Mouse (Mus musculus): ENCODE results near the gene Arl4c. TPM values are rescaled to one million over a fixed set of nuclear protein-coding genes. Genes with fewer than 3 reads are reported as not detected.
"Not testable (repeated sequence)": the region's sequence is repeated elsewhere in the genome, so short reads cannot be mapped to it uniquely, and the experiment has no call there.

The Arl4c gene
- polyA plus RNA-seq, 1 experiment: 11.0 TPM

GRCm38 (mm10) chr1:88648742-88649141, 53.3 kb downstream of the Arl4c start:
- H3K36me3 ChIP-seq (replicated peaks; ENCODE audit: low read length): no peaks in the 10 kb centered on the region
- no peak for TF ChIP-seq GATA1 (IDR thresholded peaks at IDR 0.05; ENCODE audit: borderline replicate concordance, low read length)
- no peak for TF ChIP-seq FLI1 (IDR thresholded peaks at IDR 0.05; ENCODE audit: low read length)
- peaks cover 8% of the 10 kb centered on the region for H3K27me3 ChIP-seq (replicated peaks)
- H3K4me3 ChIP-seq (replicated peaks): no peak overlapping the region
- H3K9me3 ChIP-seq: no peaks in the 10 kb centered on the region
- peaks cover 39% of the 10 kb centered on the region for H3K4me1 ChIP-seq

DNA sequence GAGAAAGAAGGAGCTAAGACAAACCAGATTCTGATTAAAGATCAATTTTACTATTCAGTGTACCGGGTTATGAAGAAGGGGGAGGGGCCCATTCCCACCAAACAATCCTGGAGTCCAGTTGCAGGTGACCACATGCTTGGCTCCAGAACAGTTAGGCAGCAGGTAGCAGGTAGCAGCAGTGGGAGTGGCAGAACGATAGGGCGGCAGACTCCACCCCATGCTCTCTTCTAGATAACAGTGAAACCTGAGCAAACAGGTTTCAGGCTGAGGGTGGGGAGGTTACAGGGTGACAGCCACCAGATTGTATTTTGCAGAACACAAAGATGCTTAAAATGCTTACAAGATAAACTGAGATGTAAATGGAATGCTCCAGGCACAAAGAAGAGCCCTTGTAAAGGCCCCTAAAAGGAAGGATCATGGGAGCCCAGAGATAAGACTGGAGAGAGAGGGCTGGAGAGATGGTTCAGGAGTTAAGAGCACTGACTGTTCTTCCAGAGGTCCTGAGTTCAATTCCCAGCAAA, 56.4 kb downstream of the Arl4c start:
- Histone ChIP-seq H3K4me3 (replicated peaks) (no peak overlapping the region), H3K9me3 (no peaks in the 10 kb centered on the region), H3K4me1 (peaks cover 26% of the 10 kb centered on the region), H3K36me3 (replicated peaks; ENCODE audit: low read length) (no peaks in the 10 kb centered on the region), H3K27me3 (replicated peaks) (peaks cover 18% of the 10 kb centered on the region)
- TF ChIP-seq GATA1 (IDR thresholded peaks at IDR 0.05; ENCODE audit: borderline replicate concordance, low read length) (no peak), FLI1 (IDR thresholded peaks at IDR 0.05; ENCODE audit: low read length) (no peak)

GRCm38 (mm10) chr1:88644417-88644816, 57.6 kb downstream of the Arl4c start:
- no peaks in the 10 kb centered on the region for H3K36me3 ChIP-seq (replicated peaks; ENCODE audit: low read length)
- peaks cover 33% of the 10 kb centered on the region for H3K4me1 ChIP-seq
- TF ChIP-seq FLI1 (IDR thresholded peaks at IDR 0.05; ENCODE audit: low read length) (no peak), GATA1 (IDR thresholded peaks at IDR 0.05; ENCODE audit: borderline replicate concordance, low read length) (no peak)
- no peaks in the 10 kb centered on the region for H3K9me3 ChIP-seq
- no peak overlapping the region for H3K4me3 ChIP-seq (replicated peaks)
- peaks cover 30% of the 10 kb centered on the region for H3K27me3 ChIP-seq (replicated peaks)

DNA sequence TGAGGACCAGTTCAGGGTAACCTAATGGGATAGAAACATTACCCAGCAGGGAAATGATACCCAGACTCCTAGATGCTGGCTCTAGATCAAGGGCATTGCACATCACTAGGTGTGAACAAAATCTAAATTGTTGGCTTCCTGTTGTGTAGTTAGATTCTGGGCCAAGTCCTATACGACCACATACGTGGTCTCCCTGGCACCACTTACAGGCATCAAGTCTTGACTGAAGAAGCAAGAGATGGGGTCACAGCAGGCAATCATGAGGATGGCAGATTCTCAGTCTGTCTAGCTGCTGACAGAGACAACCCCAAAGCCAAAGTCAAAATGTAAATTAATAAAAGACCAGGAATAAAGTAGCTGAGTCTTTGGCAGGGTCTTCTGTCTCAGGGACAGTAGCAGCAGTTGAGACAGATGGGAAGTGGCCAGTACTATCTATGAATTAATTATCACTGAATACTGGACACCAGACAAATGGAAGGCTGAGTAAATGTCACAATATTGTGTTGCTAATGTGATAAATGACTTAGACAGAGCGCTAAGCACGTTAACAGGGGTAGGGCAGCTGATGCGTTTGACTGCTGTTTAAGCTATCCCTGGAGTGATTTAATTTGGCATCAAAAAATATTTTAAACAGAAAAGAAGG, 58.7 kb downstream of the Arl4c start:
- TF ChIP-seq GATA1 (IDR thresholded peaks at IDR 0.05; ENCODE audit: borderline replicate concordance, low read length): no peak
- no peak for TF ChIP-seq FLI1 (IDR thresholded peaks at IDR 0.05; ENCODE audit: low read length)
- Histone ChIP-seq H3K4me3 (replicated peaks) (no peak overlapping the region), H3K27me3 (replicated peaks) (peaks cover 39% of the 10 kb centered on the region), H3K4me1 (peaks cover 31% of the 10 kb centered on the region), H3K9me3 (no peaks in the 10 kb centered on the region), H3K36me3 (replicated peaks; ENCODE audit: low read length) (no peaks in the 10 kb centered on the region)

GRCm38 (mm10) chr1:88642735-88643134, 59.3 kb downstream of the Arl4c start:
- H3K4me1 ChIP-seq: peaks cover 25% of the 10 kb centered on the region
- no peaks in the 10 kb centered on the region for H3K9me3 ChIP-seq
- H3K4me3 ChIP-seq (replicated peaks): no peak overlapping the region
- no peaks in the 10 kb centered on the region for H3K36me3 ChIP-seq (replicated peaks; ENCODE audit: low read length)
- peaks cover 39% of the 10 kb centered on the region for H3K27me3 ChIP-seq (replicated peaks)
- TF ChIP-seq FLI1 (IDR thresholded peaks at IDR 0.05; ENCODE audit: low read length) (no peak), GATA1 (IDR thresholded peaks at IDR 0.05; ENCODE audit: borderline replicate concordance, low read length) (no peak)

DNA sequence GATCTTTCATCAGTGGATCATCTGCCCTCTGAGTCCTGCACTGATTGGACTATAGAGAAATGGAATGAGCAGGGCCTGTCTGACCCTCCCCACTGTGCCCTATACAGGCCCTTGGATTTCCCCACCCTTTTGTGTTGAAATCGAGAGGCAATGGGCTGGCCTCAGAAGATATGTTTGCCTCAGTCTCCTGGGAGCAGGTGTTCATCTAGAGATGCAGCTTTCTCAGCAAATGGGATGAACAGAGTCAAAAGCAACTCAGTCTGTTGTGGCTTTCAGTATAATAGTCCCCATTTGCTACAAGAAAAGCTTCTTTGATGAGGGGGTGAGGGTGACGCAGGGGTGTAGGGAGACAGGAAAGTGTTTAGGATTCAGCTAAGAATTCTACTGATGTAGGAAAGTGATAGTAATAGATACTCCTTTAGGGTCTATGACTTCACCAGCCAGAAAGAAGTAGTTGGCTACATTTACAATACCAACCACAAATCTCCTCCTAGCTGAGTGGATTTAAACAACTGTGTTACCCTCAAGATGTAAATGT, 60.3 kb downstream of the Arl4c start:
- no peak overlapping the region for H3K4me3 ChIP-seq (replicated peaks)
- H3K27me3 ChIP-seq (replicated peaks): peaks cover 39% of the 10 kb centered on the region
- H3K4me1 ChIP-seq: peaks cover 21% of the 10 kb centered on the region
- TF ChIP-seq FLI1 (IDR thresholded peaks at IDR 0.05; ENCODE audit: low read length) (no peak), GATA1 (IDR thresholded peaks at IDR 0.05; ENCODE audit: borderline replicate concordance, low read length) (no peak)
- H3K36me3 ChIP-seq (replicated peaks; ENCODE audit: low read length): no peaks in the 10 kb centered on the region
- no peaks in the 10 kb centered on the region for H3K9me3 ChIP-seq

DNA sequence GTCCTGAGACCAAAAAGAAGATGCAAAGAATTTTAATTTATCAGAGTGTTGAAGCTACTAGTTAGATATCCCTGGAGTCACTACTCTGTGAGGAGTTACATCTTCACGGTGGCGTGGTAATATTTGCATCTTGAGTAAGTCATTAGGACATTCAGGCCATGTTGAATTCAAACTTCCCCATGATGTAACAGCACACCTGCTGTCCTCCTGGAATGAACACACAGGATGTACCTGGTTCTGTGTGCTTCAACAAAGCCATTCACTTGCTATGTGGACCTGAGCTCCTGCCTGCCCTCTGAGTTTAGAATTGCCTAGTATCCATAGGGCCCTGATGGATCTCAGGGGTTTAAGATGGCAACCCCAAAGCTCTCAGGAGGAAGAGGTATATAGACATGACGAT, 60.8 kb downstream of the Arl4c start:
- Histone ChIP-seq H3K4me3 (replicated peaks) (no peak overlapping the region), H3K4me1 (peaks cover 21% of the 10 kb centered on the region), H3K36me3 (replicated peaks; ENCODE audit: low read length) (no peaks in the 10 kb centered on the region), H3K27me3 (replicated peaks) (peaks cover 39% of the 10 kb centered on the region), H3K9me3 (no peaks in the 10 kb centered on the region)
- TF ChIP-seq GATA1 (IDR thresholded peaks at IDR 0.05; ENCODE audit: borderline replicate concordance, low read length) (no peak), FLI1 (IDR thresholded peaks at IDR 0.05; ENCODE audit: low read length) (no peak)

DNA sequence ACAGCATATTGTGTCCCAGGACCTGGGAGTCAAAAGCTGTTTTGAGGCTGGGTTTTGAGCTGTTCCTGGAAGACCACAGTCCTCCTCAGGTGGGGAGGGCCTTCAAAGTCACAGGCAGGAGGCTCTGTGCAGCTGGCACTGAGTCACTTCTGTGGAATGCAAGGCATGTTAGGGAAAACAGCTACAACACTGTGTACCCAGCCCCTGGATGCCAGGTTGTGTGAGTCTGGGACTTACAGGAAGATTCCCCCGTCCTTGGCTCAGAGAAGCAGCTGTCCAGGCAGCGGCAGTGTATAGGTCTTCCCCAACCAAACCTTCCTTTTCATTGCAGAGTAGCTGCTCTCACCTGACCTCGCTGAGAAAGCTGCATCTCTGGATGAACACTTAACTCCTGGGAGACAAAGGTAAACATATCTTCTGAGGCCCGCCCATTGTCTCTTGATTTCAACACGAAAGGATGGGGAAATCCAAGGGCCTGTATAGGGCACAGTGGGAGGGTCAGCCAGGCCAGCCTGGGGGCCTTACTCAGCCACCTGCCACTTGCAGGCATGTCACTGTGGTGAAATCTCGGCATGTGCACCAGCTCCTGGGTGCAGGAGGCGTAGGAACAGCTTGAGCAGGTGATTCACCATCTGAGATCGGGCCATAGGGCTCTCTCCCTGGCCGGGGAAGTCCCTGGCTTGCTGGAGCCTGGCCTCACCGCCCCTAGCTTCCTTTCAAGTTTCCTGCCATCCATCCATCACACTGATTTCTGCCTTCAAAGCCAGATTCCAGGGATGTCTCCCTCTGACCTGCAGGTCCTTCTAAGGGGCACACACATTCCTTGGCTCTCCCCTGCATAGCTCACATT, 62.4 kb downstream of the Arl4c start:
- peaks cover 29% of the 10 kb centered on the region for H3K4me1 ChIP-seq
- TF ChIP-seq GATA1 (IDR thresholded peaks at IDR 0.05; ENCODE audit: borderline replicate concordance, low read length): no peak
- TF ChIP-seq FLI1 (IDR thresholded peaks at IDR 0.05; ENCODE audit: low read length): no peak

GRCm38 (mm10) chr1:88638622-88639021, 63.4 kb downstream of the Arl4c start:
- Histone ChIP-seq H3K4me3 (replicated peaks) (no peak overlapping the region), H3K9me3 (no peaks in the 10 kb centered on the region), H3K27me3 (replicated peaks) (peaks cover 43% of the 10 kb centered on the region), H3K4me1 (peaks cover 40% of the 10 kb centered on the region), H3K36me3 (replicated peaks; ENCODE audit: low read length) (no peaks in the 10 kb centered on the region)
- TF ChIP-seq GATA1 (IDR thresholded peaks at IDR 0.05; ENCODE audit: borderline replicate concordance, low read length) (no peak), FLI1 (IDR thresholded peaks at IDR 0.05; ENCODE audit: low read length) (no peak)

More for the DNA sequence above, 62.4 kb downstream of the Arl4c start:
- H3K27me3 ChIP-seq (replicated peaks): peaks cover 39% of the 10 kb centered on the region
- H3K4me3 ChIP-seq (replicated peaks): peak overlapping the region; percentile 50
- no peaks in the 10 kb centered on the region for H3K36me3 ChIP-seq (replicated peaks; ENCODE audit: low read length)
- H3K9me3 ChIP-seq: no peaks in the 10 kb centered on the region

DNA sequence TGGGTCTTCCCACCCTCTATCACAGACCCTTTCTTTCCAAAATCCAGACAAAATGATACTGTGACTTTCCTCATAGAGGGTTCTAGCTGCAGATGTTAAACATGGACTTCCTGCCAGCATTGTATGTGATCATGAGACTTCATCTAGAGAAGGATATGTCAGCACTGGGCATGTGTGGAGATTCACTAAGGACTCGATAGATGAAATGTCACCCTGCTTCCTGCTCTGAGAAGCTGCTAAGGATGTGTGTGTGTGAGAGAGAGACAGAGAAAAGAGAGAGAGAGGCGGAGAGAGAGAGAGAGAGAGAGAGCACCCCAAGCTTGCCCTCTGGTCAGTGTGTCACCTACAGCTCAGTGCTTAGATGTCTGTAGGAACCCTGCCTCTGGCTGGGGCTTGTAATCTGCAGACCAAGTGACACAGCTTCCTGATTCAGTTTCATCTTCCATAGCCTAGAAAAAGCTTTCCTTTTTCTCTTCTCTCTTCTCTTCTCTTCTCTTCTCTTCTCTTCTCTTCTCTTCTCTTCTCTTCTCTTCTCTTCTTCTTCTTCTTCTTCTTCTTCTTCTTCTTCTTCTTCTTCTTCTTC, 65.4 kb downstream of the Arl4c start:
- Histone ChIP-seq H3K27me3 (replicated peaks) (peaks cover 38% of the 10 kb centered on the region), H3K4me1 (peaks cover 45% of the 10 kb centered on the region)
- H3K36me3 ChIP-seq (replicated peaks; ENCODE audit: low read length); H3K9me3 ChIP-seq; H3K4me3 ChIP-seq (replicated peaks): not testable (repeated sequence)
